Mouse (Mus musculus) lung, adult 18-20 months (tissue): ENCODE measurements at regions not wholly inside any gene's neighbourhood (a gene's known extent, or its start where the extent isn't known, plus 50 kb on each side); places are given as distances from the start of the nearest gene placed in this dataset.
"Not testable (repeated sequence)": the region's sequence is repeated elsewhere in the genome, so short reads cannot be mapped to it uniquely, and the experiment has no call there.

Experiments used
- DNase-seq, 2 experiments: peaks; one replicate each; pipeline ENCODE4 v3.0.0; 2022; ENCODE audit warnings: mixed read lengths in 2 of 2

DNA sequence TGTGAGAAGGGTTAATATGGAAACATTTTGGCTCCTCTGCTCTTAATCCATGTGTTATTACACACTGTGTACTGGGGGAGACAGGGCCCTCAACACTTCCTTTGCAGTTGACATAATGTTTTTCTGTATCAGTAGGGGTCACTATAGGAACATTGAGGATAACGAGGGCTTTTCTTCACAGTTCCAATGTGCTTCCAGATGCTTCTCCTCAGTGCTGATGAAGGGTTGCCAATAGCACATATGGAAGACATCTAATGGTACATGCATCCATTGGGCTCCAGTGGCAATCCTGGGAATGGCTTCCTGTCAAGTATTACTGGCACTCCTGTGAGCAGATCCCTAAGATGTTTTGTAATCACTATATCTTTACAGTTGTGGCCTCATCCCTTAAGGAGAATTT is 62.1 kb downstream of the Naa11 start:
- peak in 1 of 2 experiments; percentile 8 for DNase-seq

GRCm38 (mm10) chr5:97325831-97326230 is 66.3 kb downstream of the Naa11 start:
- DNase-seq = no peak

DNA sequence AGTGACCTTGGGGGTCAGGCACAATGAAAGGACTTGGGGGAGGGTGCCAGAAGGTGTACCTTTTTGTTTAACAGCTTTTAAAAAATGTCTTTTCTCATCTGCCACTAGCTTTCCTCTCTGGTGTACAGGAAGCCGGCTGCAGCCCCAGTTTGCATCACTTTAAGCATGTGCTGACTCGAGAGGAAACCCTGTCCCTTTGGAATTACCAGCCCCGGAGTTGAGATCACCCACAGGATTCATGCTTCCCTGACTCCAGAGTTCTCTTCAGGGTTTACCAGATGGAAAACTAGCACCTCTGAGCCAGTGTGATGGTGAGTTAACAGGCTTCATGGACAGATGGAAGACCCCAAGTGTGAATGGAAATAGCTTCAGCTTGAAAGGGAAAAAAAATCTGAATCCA is 68.3 kb downstream of the Naa11 start:
- no peak for DNase-seq

GRCm38 (mm10) chr5:97319816-97320487 is 72.2 kb downstream of the Naa11 start:
- DNase-seq = no peak

DNA sequence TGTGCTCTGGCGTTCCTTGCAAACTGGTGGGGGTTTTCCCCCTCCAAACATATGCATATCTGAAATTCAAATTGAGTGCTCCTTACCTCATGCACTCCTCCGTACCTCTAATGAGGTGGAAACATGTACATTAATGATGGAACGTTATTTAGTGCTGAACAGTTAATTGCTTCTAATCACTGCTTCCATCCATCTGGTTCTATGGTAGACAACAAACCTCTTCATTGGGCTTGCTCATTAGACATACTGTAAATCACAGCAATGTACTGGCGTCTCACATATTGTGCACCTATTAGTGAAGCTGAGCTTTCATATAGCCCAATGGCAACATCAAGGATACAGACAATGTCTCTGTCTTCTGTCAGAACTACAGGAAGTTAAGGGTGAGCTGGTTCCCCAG is 85.3 kb downstream of the Naa11 start:
- no peak for DNase-seq

- no peak for DNase-seq
Observed at GRCm38 (mm10) chr5:97304921-97305320, 87.3 kb downstream of the Naa11 start.

- no peak for DNase-seq
Observed at GRCm38 (mm10) chr5:97301621-97302020, 90.6 kb downstream of the Naa11 start.

- DNase-seq = no peak
Observed at GRCm38 (mm10) chr5:97300861-97301260, 91.3 kb downstream of the Naa11 start.

DNA sequence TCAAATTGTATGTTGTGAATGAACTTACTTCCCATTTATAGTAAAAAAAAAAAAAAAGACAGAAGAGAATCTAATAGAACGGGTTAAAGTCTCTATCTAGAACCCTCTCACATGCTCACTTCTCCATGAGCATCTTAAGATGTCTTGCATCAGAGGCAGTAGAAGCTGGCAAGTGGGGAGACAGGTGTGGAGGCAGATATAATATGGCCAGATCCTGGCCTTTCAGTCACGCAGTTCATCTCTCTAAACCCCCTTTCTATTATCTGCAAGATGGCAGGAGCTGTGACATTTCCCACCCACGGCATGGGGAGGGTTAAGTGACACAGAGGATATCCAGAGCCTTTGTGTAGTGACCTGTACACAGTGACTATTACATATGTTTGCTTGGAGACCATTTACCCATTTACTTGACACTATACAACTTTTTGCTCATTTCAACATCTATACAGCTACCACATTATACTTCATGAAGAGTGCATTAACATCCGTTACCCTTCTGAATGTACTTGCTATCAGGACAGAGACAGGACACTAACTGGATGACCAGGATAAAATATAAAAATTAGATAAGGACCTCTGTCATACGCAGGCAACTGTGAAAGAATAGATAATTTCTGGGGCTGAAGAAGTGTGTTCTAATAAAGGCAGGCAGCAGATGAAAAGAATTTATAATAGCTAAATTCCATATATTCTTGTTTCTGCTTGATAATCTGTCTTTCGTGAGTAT is 91.9 kb downstream of the Naa11 start:
- no peak for DNase-seq

DNA sequence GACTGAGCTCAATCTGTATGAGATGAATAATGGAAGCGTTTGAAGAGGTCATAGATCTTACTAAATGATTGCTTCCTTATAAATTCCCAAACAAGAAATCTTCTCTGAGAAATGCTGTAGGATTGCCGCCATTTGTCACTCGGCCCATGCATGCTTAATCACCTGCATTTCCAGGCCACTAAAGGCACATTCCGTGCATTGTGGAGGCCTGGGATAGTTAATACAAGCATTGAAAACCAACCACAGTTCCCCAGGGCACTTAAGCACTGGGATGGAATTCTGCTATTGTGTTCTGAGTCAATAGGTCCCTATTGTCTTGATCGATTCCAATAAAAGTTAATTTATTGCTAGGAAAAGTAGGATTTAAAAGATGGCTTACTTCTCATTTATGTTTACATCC is 92.5 kb downstream of the Naa11 start:
- no peak for DNase-seq

DNA sequence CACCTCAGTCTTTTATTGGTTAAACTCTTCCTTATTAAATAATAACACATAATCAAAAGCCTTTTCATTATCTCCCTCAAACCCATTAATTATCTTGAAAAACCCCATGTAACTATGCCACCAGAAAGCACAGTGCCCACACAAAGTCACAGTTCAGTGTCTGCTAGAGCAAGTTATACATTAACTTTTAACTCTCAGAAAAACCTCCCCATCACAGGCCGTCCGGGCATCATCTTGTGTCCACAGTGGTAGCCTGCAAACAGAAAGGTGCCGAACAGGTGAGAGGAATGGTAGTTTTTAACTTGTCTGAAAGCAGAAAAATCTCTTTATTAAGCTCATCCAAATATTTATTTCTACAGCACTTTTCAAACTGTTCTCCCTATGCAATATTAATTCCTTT is 96.0 kb downstream of the Naa11 start:
- DNase-seq = no peak

GRCm38 (mm10) chr5:97290166-97290681 is 102.0 kb downstream of the Naa11 start:
- no peak for DNase-seq

DNA sequence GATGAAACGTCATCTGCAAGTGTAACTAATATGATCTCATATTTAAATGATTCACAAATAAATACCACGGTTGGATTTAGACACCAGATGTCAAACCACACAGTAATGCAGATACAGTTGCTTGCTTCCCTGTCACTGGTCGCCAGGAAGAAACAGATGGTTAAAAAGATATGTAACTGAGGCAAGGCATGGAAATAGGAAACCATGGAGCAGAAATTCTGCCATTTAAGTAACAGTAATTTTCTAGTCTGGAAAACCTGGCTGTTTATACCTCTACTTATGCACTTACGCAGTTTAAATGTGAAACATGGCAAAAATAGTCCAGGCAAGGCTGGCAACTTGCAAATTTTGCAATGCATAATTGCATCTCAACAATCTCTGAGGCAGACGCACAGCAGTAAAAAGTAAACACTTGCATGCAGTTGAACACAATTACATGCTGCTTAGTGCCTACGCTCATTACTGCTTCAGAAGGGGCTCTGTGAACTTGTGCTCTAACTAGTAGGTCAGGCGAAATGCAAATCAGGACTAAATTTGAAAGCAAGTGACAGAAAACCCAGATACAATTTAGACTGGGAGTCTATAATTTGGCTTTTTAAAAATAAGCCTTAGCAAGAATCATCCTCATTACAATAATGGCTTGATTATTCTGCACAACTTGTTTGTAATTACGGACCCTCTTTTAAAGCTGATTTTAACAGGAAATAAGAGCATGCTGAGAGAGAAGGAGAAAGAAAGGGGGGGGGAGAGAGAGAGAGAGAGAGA is 102.6 kb downstream of the Naa11 start:
- DNase-seq = no peak

DNA sequence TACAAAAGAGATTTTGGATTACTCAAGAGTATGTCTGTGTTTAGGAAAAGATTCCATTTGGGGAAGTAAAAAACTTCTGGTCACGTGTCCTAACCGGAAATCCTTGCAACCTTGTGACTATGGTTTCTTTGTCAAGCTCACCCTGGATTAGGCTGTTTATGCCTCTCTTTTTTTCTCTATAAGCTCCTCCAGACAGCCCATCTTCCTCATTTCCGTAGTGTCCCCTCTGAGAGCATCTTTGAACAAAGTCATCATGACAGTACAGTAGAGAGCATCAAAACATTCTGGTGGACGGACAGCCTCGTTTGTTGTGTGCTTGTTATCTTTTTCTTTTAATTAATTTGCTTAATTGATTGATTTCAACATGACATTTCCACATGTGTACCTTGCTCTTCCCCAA is 112.7 kb downstream of the Naa11 start:
- DNase-seq = no peak

- DNase-seq = no peak
Observed at GRCm38 (mm10) chr5:97277795-97278572, 114.2 kb downstream of the Naa11 start.

DNA sequence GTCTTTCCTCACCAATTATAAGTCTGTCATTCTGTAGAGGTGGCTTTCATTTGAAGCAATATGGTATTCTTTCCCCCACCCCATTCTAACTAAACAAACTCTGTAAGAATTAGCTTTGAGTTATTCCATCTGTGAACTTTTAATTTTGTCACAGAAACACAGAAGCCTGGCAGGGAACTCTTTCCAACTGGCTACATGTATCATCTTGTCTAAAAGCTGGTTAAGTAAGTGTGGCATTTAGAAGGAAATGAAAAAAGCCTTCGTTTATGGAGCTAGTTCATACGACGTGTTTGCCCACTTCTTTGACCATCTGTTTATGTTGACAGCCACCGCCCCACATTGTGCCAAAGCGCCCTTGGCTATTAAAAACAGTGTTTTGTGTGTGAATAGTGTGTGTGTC is 115.5 kb downstream of the Naa11 start:
- no peak for DNase-seq

DNA sequence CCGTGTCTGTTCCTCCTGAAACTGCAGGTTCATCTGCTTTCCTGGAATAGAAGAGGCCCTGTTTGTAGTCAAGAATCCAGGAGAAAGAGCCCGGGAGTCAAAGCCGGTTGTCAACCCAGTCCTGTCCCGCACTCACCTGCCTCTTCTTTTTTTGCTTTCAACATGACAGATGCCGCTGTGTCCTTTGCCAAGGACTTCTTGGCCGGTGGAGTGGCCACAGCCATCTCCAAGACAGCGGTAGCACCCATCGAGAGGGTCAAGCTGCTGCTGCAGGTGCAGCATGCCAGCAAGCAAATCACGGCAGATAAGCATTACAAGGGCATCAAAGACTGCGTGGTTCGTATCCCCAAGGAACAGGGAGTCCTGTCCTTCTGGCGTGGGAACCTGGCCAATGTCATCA is 127.5 kb downstream of the Naa11 start:
- DNase-seq = not testable (repeated sequence)

GRCm38 (mm10) chr5:97257106-97257505 is 135.1 kb downstream of the Naa11 start:
- DNase-seq = no peak

DNA sequence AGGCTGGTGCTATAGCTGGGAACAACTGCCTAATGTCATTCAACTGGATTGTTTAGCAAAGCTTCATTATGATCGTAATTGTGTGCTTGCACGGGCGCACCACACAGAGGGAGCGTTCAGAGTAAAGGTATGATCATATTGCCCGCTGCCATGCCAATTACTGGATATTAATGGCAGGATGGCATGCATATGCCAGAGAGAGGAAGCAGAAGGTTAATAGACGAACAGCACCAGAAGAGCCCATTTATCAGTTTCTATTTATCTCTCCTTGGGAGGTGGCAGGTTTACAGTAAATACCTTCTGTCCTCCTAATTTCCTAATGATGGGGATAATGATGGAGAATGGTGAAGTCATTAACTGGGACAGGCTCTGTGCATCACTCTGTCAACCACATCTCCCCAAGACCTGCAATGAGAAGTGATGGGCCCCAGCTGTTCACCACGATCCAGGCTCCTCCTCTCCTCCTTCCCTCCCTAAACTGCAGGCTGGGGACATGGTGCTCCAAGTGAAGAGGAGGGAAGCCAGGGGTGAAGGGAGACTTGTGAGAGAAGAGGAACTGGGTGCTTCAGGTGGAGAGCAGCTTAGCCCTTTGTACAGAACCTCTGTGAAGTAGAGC is 135.6 kb downstream of the Naa11 start:
- DNase-seq = no peak

GRCm38 (mm10) chr5:97236930-97237329 is 125.5 kb upstream of the Paqr3 start:
- no peak for DNase-seq

DNA sequence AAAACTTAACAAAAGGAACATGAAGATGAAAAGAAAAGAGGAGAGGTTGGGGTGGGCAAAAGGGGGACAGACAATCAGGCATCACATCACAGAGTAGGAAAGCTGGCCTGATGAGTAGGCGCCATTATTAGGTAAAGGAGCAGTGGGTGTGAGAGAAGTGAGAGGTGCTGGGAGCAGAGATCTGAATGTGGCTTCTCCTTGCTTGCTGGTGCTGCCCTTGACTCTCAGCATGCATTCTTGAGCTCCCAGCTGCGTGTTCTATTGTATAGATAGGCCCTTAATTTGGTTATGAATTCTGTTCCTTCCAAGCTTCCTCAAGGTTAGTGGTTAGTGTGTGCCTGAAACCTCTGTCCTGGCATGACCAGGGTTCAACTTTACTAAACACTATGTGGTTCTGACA is 115.0 kb upstream of the Paqr3 start:
- DNase-seq = no peak

- DNase-seq = no peak
Observed at GRCm38 (mm10) chr5:97223238-97223857, 112.0 kb upstream of the Paqr3 start.
